Mouse (Mus musculus) G1E (cell line): ENCODE data around the gene Sh2d7. TPM values are rescaled to one million over a fixed set of nuclear protein-coding genes. Genes with fewer than 3 reads are reported as not detected.
A peak's percentile ranks its signal among the peaks of the same experiment; 100 is the strongest.

ENCODE experiments used
- ATAC-seq: 2 replicates; pipeline ENCODE4 v1.8.0; 2016; ENCODE audit warnings: mild to moderate bottlenecking; ENCODE audit not compliant: insufficient number of reproducible peaks, poor library complexity, low FRiP score, severe bottlenecking; ENCODE audit errors: extremely low read depth
- DNase-seq: peaks from one replicate; pipeline ENCODE4 v3.0.0; 2012; ENCODE audit warnings: low spot score
- H3K27me3 ChIP-seq: 2 replicates; pipeline ENCODE4 v1.6.1; 2012; ENCODE audit warnings: mild to moderate bottlenecking, low read length, inconsistent platforms; ENCODE audit not compliant: insufficient read depth
- H3K36me3 ChIP-seq: replicated peaks from 2 replicates; pipeline ENCODE3; 2012; ENCODE audit warnings: mild to moderate bottlenecking, inconsistent platforms
- H3K4me1 ChIP-seq: 2 replicates; pipeline ENCODE4 v1.6.1; 2012; ENCODE audit warnings: low read depth, low read length, inconsistent platforms, mixed read lengths; ENCODE audit not compliant: insufficient read depth
- H3K4me3 ChIP-seq: 2 replicates; pipeline ENCODE4 v1.5.1; 2012; ENCODE audit warnings: low read depth, mild to moderate bottlenecking, inconsistent platforms, low read length, moderate library complexity, mixed read lengths
- H3K9me3 ChIP-seq: replicated peaks from 2 replicates; pipeline ENCODE4 v1.6.1; 2012; ENCODE audit warnings: inconsistent platforms
- CTCF ChIP-seq: IDR thresholded peaks from 2 replicates; pipeline ENCODE4 v1.5.1; 2012; ENCODE audit warnings: low read depth, low read length, inconsistent platforms, mixed read lengths
- GATA1 ChIP-seq: IDR thresholded peaks from 2 replicates; pipeline ENCODE4 v1.6.1; 2012; ENCODE audit warnings: borderline replicate concordance, low read length, inconsistent platforms, mixed read lengths
- GATA2 ChIP-seq: IDR thresholded peaks from 2 replicates; pipeline ENCODE4 v1.6.1; 2012; ENCODE audit warnings: low read depth, low read length, inconsistent platforms, borderline replicate concordance
- POLR2AphosphoS5 ChIP-seq: IDR thresholded peaks from 2 replicates; pipeline ENCODE4 v1.6.1; 2012; ENCODE audit warnings: low read depth, low read length, inconsistent platforms; ENCODE audit not compliant: insufficient replicate concordance
- TAL1 ChIP-seq: conservative IDR thresholded peaks from 2 replicates; pipeline ENCODE4 v1.6.1; 2012; ENCODE audit warnings: low read depth, low read length, inconsistent platforms, mixed read lengths
- polyA plus RNA-seq: library from polyadenylated mRNA; stranded (reverse); fragments of >175 nt; gene quantifications from 2 replicates; pipeline ENCODE4 v1.2.3, GENCODE M21; 2012
- total RNA-seq, 2 experiments: library from RNA; stranded (forward) in 1 of 2; stranded (reverse) in 1 of 2; fragments of 200-1000 nt in 1 of 2; fragments of >200 nt in 1 of 2; fragmentation: Nextera tagmentation in 1 of 2; gene quantifications; 2 replicates each; pipeline ENCODE4 v1.2.3; 2014 to 2017

Sh2d7 gene
- total and polyA plus RNA-seq, 3 experiments = 0.05 TPM; not detected in 2

- ATAC-seq (no peak), DNase-seq (no peak)
- Histone ChIP-seq H3K9me3 (no peaks in the 10 kb centered on the region), H3K27me3 (peaks cover 19% of the 10 kb centered on the region), H3K36me3 (no peaks in the 10 kb centered on the region), H3K4me3 (peak within 1 kb of the TSS; percentile 33; the same call in 1 of the 2 replicates), H3K4me1 (no peaks in the 10 kb centered on the region)
- TF ChIP-seq GATA2 (no peak), POLR2AphosphoS5 (no peak), GATA1 (no peak), CTCF (no peak), TAL1 (no peak)
Measured at GRCm38 (mm10) chr9:54501453-54502110, 37.2 kb upstream of the Sh2d7 start, which contains the start of gene Dmxl2. TSS of gene Dmxl2 (minus strand) at chr9:54501626.

- no peaks in the 10 kb centered on the region for H3K9me3 ChIP-seq
- no peak overlapping the region for H3K4me3 ChIP-seq
- TF ChIP-seq CTCF (no peak), POLR2AphosphoS5 (no peak)
- no peak for DNase-seq
- H3K27me3 ChIP-seq = peaks cover 19% of the 10 kb centered on the region
- no peak for ATAC-seq
- H3K36me3 ChIP-seq = no peaks in the 10 kb centered on the region
- no peaks in the 10 kb centered on the region for H3K4me1 ChIP-seq
Measured at GRCm38 (mm10) chr9:54502111-54502495, 36.7 kb upstream of the Sh2d7 start.

GRCm38 (mm10) chr9:54502873-54503272 lies 35.9 kb upstream of the Sh2d7 start:
- H3K27me3 ChIP-seq = peaks cover 19% of the 10 kb centered on the region
- H3K4me3 ChIP-seq = no peak overlapping the region

GRCm38 (mm10) chr9:54515991-54516390 lies 22.8 kb upstream of the Sh2d7 start:
- H3K36me3 ChIP-seq = no peaks in the 10 kb centered on the region
- no peak overlapping the region for H3K4me3 ChIP-seq

More at GRCm38 (mm10) chr9:54502873-54503272, 35.9 kb upstream of the Sh2d7 start:
- Histone ChIP-seq H3K36me3 (no peaks in the 10 kb centered on the region), H3K4me1 (no peaks in the 10 kb centered on the region), H3K9me3 (no peaks in the 10 kb centered on the region)
- no peak for ATAC-seq
- no peak for DNase-seq
- TF ChIP-seq GATA1 = no peak
- no peak for TF ChIP-seq CTCF
- no peak for TF ChIP-seq GATA2
- no peak for TF ChIP-seq POLR2AphosphoS5
- no peak for TF ChIP-seq TAL1

GRCm38 (mm10) chr9:54518921-54519320 lies 19.9 kb upstream of the Sh2d7 start:
- TF ChIP-seq CTCF (no peak), POLR2AphosphoS5 (no peak), GATA1 (no peak), TAL1 (no peak), GATA2 (no peak)
- DNase-seq = no peak
- no peak for ATAC-seq
- Histone ChIP-seq H3K27me3 (peaks cover 5% of the 10 kb centered on the region), H3K36me3 (no peaks in the 10 kb centered on the region), H3K4me1 (no peaks in the 10 kb centered on the region), H3K4me3 (no peak overlapping the region), H3K9me3 (no peaks in the 10 kb centered on the region)

More at GRCm38 (mm10) chr9:54515991-54516390, 22.8 kb upstream of the Sh2d7 start:
- DNase-seq (no peak), ATAC-seq (no peak)
- H3K4me1 ChIP-seq = no peaks in the 10 kb centered on the region
- H3K9me3 ChIP-seq = no peaks in the 10 kb centered on the region
- TF ChIP-seq GATA2 = no peak
- peaks cover 5% of the 10 kb centered on the region for H3K27me3 ChIP-seq

- no peak for ATAC-seq
- no peak for TF ChIP-seq GATA1
- no peak for TF ChIP-seq TAL1
- Histone ChIP-seq H3K4me1 (no peaks in the 10 kb centered on the region), H3K9me3 (no peaks in the 10 kb centered on the region), H3K4me3 (no peak overlapping the region), H3K27me3 (peaks cover 5% of the 10 kb centered on the region; the same call in 1 of the 2 replicates), H3K36me3 (no peaks in the 10 kb centered on the region)
- no peak for DNase-seq
Measured at GRCm38 (mm10) chr9:54520286-54520685, 18.5 kb upstream of the Sh2d7 start.

- ATAC-seq = no peak
- Histone ChIP-seq H3K9me3 (no peaks in the 10 kb centered on the region), H3K27me3 (0 out of 2 replicates have a peak, but pooled peaks cover 2% of the 10 kb centered on the region), H3K36me3 (no peaks in the 10 kb centered on the region), H3K4me1 (no peaks in the 10 kb centered on the region), H3K4me3 (no peak overlapping the region)
- TF ChIP-seq CTCF = no peak
- no peak for TF ChIP-seq GATA1
- TF ChIP-seq GATA2 = no peak
- no peak for TF ChIP-seq POLR2AphosphoS5
- TF ChIP-seq TAL1 = no peak
- DNase-seq = no peak
Measured at GRCm38 (mm10) chr9:54527694-54528093, 11.1 kb upstream of the Sh2d7 start.
